Mouse (Mus musculus): ENCODE results near the gene Mgat5. TPM values are rescaled to one million over a fixed set of nuclear protein-coding genes. Genes with fewer than 3 reads are reported as not detected.

Gene Mgat5
- total RNA-seq, 2 experiments from 2014 or later, result 9.4 to 10.8 TPM

GRCm38 (mm10) chr1:127459015-127459451 is 254.2 kb downstream of the Mgat5 start:
- ATAC-seq (replicated peaks; ENCODE audit: low FRiP score, poor library complexity, severe bottlenecking), result no peak

DNA sequence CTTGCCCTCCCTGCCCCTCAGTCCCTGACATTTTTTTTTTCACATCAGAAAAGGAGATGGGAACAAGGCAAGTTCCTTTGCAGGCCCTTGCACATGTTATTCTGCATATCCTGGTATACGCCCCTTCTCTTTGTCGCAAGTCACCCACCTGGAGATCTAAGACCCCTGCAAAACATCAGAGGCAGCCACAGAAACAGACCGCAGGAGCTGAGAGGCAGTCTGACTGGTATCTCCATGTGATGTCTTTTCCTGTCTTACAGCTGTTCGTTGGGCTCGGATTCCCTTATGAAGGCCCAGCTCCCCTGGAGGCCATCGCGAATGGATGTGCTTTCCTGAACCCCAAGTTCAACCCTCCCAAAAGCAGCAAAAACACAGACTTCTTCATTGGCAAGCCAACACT is 254.8 kb downstream of the Mgat5 start:
- no peak for ATAC-seq (replicated peaks; ENCODE audit: low FRiP score, poor library complexity, severe bottlenecking)

DNA sequence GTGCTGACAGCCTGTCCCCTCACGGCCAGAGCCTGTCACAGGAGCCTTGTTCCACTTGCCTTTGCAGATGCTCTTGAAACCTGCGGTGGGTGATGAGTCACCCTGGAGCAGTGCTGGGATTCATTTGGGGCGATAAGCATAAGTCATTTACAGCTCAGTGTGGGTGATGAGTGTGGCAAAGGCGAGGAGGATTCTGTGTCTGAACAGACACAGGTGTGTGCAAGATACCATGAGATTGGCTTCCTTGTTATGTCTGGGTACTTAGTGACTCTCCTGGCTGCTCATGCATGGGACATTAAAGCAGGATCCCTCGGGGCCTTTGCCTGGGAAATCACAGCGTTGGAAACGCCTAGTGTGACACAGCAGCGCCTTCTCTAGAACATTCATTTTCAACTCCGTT is 256.2 kb downstream of the Mgat5 start:
- ATAC-seq (replicated peaks; ENCODE audit: low FRiP score, poor library complexity, severe bottlenecking), result no peak

DNA sequence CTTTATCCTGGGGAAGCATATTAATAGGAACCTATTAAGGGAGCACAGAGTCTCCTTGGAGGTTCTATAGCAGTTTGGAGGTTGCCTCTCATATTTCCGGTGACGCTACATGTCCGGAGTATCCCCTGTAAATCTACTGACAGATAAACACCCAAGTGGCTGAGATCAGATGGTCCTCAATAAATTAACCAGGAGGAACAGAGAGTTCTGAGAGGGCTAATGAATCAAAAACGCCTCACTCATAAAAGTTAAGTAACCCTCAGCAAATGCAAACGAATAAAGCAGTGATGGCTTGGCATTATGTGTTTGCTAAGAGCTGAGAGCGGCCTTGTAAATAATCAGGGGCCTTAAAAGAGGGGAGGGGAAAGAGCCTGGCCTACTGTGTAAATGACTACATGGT is 259.2 kb downstream of the Mgat5 start:
- no peak for ATAC-seq (replicated peaks; ENCODE audit: low FRiP score, poor library complexity, severe bottlenecking)

DNA sequence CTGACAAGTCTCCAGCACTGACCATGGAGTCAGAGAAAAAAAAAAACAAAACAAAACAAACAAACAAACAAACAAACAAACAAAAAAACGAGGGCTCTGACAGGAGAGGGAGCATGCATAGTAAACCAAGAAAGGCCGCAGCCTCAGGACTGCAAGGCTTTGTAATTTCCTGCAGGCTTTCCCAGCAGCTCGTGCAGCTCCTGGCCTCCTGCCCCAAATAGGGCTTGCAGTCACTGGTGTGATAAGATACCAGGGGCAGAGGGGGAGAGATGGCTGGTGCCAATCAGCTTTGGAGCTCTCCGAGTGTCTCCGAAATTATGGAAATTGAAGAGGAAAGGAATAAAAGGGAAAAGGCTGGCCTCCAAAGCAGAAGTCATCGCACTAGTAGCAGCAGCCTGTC is 260.5 kb downstream of the Mgat5 start:
- no peak for ATAC-seq (replicated peaks; ENCODE audit: low FRiP score, poor library complexity, severe bottlenecking)

GRCm38 (mm10) chr1:127467238-127467637 is 262.4 kb downstream of the Mgat5 start:
- no peak for ATAC-seq (replicated peaks; ENCODE audit: low FRiP score, poor library complexity, severe bottlenecking)

- ATAC-seq (replicated peaks; ENCODE audit: low FRiP score, poor library complexity, severe bottlenecking), result no peak
These were observed 265.4 kb downstream of the Mgat5 start for GRCm38 (mm10) chr1:127470175-127470574.

GRCm38 (mm10) chr1:127475756-127476155 is 270.9 kb downstream of the Mgat5 start:
- no peak for ATAC-seq (replicated peaks; ENCODE audit: low FRiP score, poor library complexity, severe bottlenecking)

DNA sequence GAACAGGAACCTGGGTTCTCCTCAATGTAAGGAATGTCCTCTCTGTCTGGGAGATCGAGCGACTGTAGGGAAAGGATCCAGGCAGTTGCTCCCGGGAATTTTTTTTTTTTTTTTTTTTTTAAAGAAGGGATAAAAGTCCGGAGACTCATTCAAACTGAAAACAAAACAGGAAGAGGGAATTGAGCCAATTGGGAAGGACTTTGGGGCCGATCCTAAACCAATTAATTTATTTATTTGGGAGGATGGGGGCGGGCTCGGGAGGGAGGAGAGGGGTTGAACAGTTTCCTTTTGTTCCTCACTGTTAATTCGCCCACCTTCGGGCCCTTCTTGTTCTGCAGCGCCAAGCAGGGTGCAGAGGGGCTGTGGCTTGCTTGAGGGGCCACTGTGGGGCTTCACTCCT is 278.1 kb downstream of the Mgat5 start:
- no peak for ATAC-seq (replicated peaks; ENCODE audit: low FRiP score, poor library complexity, severe bottlenecking)

DNA sequence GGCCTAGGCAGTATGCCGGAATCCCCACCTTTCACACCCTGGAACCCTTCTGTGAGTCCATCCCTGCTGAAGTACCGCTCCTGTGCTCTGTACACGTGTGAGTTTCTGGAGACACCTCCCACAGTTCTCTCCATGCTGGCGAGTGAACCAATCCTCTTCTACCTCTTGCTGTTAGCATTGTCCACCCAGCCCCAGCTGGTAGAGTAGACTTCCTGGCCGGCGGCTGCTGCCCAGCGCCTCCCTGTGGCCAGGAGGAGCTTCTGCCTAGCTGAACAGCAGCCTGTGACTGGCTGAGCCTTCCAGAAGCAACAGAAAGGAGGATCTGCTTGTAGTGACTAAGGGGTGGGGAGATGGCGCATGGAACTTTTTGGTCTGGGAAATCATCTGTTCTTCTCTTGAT is 279.4 kb downstream of the Mgat5 start:
- ATAC-seq (replicated peaks; ENCODE audit: low FRiP score, poor library complexity, severe bottlenecking), result no peak

DNA sequence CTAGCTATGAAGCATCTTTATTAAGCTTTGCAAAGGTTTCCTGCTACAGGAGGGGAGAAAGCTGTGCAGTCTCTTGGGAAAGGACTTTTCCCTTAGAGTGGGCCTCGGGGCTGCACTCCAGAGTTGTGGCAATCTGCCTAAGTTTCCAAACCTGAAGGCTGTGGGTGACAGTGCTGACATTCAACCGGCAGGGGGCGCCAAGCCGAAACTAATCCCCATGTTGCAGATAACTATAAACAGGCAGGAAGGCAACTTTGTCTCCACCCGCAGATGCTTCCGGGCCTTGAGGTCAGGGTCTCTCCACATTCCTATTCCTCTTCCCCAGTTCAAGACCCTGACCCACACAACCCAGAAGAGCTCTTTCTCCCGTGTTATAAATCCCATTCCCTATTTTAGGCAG is 280.0 kb downstream of the Mgat5 start:
- peak; percentile 71 for ATAC-seq (replicated peaks; ENCODE audit: low FRiP score, poor library complexity, severe bottlenecking)

DNA sequence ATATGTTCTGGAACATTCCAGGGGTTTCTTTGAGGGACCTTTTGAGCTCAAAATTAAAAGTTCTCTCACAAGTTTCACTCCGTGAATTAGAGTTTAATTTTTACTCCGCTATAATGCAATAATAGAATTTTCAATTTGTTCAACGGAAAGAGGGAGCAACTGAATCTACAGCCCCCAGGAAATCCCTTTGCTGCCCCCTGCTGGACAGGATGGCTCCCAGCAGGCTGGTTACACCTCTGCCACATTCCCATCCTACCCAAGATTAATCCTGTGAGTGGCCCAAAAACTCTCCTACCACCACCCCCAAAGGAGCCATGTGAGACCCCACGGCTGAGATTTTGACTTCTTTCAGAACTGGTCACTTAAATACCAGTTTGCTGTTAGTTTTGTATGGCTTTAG is 282.3 kb downstream of the Mgat5 start:
- no peak for ATAC-seq (replicated peaks; ENCODE audit: low FRiP score, poor library complexity, severe bottlenecking)

- 0 out of 2 replicates have a peak, but pooled peaks have one; percentile 55 for ATAC-seq (replicated peaks; ENCODE audit: low FRiP score, poor library complexity, severe bottlenecking)
These were observed 292.1 kb downstream of the Mgat5 start for GRCm38 (mm10) chr1:127496737-127497543.

DNA sequence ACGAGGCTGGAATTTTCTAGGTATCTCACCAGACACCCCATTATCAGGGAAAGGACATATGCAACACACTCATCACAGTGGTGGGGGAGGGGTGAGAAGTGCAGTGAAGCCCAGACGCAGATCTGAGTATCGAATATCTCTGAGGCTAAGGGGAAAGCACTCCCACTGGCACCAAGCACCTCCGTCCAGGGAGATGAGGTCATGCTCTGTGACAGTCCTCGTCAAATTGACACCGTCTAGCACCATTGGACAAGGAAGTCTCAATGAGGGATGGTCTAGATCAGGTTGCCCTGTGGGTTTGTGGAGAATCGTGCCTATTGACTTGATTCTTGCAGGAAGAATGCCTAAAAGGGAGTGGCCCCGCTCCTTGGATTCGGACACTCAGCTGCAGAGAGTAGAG is 293.9 kb downstream of the Mgat5 start:
- no peak for ATAC-seq (replicated peaks; ENCODE audit: low FRiP score, poor library complexity, severe bottlenecking)

- peak; percentile 66; the same call in 1 of the 2 replicates for ATAC-seq (replicated peaks; ENCODE audit: low FRiP score, poor library complexity, severe bottlenecking)
These were observed 295.4 kb downstream of the Mgat5 start for GRCm38 (mm10) chr1:127500219-127500618.

DNA sequence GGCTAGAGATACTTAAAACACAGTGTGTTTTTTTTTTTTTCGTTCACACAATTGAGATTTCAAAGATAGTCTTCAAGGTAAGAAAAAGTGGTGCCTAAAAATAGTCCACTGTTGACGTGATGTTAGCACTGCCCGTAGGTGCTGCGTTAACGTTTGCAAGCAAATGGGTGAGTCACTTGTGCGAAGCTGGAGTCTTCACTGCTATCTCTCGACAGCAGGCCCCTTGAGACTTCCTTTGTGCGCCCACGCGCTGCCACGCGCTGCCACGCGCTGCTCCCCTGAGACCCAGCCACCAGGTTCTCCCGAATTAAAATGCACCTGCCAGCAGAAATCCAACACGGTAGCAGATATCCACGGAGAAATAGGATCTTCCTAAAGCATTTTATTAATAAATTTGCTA is 295.9 kb downstream of the Mgat5 start:
- ATAC-seq (replicated peaks; ENCODE audit: low FRiP score, poor library complexity, severe bottlenecking), result no peak

DNA sequence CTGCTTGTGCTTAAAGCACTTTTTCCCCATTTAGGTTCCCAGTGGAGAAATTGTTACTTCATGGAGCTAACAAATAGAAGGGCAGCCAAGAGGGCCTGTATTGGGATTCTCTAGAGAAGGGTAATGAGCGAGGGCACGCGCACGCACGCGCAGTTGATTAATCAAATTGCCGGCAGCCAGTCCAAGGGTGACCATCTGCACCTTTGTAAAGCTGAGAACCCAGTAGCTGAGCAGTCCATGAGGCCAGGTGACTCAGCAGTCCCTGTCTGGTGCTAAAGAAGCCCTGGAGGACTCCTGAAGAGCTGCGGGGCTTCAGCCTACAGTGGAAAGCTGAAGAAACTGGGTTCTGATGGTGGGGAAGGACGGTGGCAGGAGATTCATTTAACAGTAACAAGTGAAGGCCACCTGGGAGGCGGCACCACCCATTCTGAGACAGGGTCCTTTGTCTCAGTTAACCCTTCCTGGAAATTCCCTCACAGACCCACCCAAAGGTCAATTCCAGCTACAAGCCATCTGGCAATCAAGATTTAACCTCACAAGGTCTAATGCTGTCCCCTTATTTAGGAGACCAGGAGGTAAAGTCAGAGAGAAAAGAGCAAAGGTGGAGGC is 302.3 kb downstream of the Mgat5 start:
- ATAC-seq (replicated peaks; ENCODE audit: low FRiP score, poor library complexity, severe bottlenecking), result no peak

DNA sequence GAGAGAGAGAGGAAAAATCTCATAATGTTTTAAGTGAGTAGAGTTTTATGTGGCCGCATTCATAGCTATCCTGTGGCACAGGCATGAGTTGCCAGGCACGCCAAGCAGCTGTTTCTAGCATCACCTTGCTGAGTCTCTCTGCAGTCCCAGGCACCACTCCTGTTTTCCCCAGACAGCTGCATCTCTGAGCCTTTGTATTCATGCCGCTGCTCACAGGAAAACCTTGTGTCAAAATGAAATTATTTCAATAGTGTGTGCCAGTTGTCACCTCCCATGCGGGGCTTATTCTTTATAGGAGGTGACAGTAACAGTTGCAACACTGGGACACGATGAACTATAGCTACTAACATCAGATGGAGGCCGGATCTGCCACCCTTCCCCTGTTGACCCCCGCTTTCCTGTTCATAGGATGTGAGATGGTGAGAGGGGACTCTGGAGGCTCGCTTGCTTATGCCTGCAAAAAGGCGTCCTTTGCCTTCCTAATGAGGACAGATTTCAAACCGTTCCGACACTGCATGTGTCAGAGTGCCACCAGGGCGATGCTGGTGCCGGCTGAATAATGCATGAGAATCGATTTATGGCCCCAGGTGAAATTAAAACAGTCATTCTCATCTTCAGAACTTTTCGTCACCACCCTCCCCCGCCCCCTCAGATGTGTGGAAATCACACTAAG is 303.4 kb downstream of the Mgat5 start:
- no peak for ATAC-seq (replicated peaks; ENCODE audit: low FRiP score, poor library complexity, severe bottlenecking)

GRCm38 (mm10) chr1:127508921-127509320 is 304.1 kb downstream of the Mgat5 start:
- no peak for ATAC-seq (replicated peaks; ENCODE audit: low FRiP score, poor library complexity, severe bottlenecking)

DNA sequence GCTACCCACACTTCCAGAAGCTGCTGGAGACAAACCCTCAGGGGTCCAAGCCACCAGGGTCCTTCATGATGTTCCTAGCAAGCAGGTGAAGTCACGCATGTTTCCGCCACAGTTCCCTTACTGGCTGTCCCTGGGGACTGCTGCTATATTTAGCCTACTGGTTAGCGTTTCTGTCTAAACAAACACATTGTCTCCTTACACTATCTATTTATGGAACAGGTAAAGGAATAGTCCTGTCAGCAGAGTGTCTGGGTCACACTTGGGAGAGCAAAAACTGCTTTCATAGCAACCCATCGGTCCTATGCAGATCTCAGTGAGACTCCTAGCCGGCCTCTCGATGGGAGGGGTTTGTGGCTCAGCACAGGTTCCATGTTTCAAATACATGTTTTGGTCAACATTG is 306.5 kb downstream of the Mgat5 start:
- no peak for ATAC-seq (replicated peaks; ENCODE audit: low FRiP score, poor library complexity, severe bottlenecking)

DNA sequence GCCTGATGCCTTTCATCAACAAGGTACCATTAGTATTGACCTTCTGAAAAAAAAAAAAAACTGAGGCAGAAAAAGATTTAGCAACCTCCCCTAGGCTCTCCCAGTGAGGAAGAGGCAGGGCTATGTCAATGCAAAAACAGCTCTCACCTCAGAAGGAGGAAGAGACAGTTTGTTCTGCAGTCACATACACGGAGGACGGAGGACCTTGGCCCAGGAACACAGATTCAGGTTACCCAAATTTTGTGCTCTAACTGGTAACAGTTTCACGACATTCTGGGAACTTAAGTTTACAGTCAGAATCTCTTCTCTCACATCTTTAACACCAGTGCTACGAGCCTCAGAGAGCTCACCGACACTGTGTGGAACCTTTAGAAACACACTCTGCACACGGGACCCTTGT is 307.9 kb downstream of the Mgat5 start:
- ATAC-seq (replicated peaks; ENCODE audit: low FRiP score, poor library complexity, severe bottlenecking), result no peak

Data from erythroblast, adult 5-6 weeks (primary cell).